Mouse (Mus musculus): ENCODE measurements around the gene Exoc6b. TPM values are rescaled to one million over a fixed set of nuclear protein-coding genes. Genes with fewer than 3 reads are reported as not detected.

The Exoc6b gene
- polyA plus RNA-seq, 1 experiment from 2014 or later, result 32.5 TPM

GRCm38 (mm10) chr6:84586551-84587200, 482.6 kb downstream of the Exoc6b start:
- peaks cover 42% of the 10 kb centered on the region for H3K4me1 ChIP-seq (ENCODE audit: control insufficient read depth, insufficient read depth, low read length)
- H3K27ac ChIP-seq (ENCODE audit: low read depth, low read length), result no peak overlapping the region
- peak overlapping the region; percentile 47; the same call in 1 of the 2 replicates for H3K9ac ChIP-seq (ENCODE audit: low read depth, low read length)
- H3K4me3 ChIP-seq (ENCODE audit: low read length), result peak overlapping the region; percentile 48
- ATAC-seq (ENCODE audit: low FRiP score, low TSS enrichment), result no peak
- peak overlapping the region; percentile 57 for H3K4me2 ChIP-seq (replicated peaks; ENCODE audit: low read depth, low read length)
- under 1% methylated on average over 28 of the region's 28 CpGs for WGBS
- no peaks in the 10 kb centered on the region for H3K9me3 ChIP-seq (ENCODE audit: control insufficient read depth, low read length)
- H3K36me3 ChIP-seq (ENCODE audit: control insufficient read depth, insufficient read depth, low read length), result no peaks in the 10 kb centered on the region
- H3K27me3 ChIP-seq (ENCODE audit: control insufficient read depth, insufficient read depth, low read length), result peaks cover 85% of the 10 kb centered on the region

GRCm38 (mm10) chr6:84585686-84586300, 483.5 kb downstream of the Exoc6b start:
- Histone ChIP-seq H3K9me3 (ENCODE audit: control insufficient read depth, low read length) (no peaks in the 10 kb centered on the region), H3K4me2 (replicated peaks; ENCODE audit: low read depth, low read length) (peak overlapping the region; percentile 57), H3K4me3 (ENCODE audit: low read length) (peak overlapping the region; percentile 48), H3K27ac (ENCODE audit: low read depth, low read length) (no peak overlapping the region; the same call in 1 of the 2 replicates), H3K9ac (ENCODE audit: low read depth, low read length) (peak overlapping the region; percentile 37; the same call in 1 of the 2 replicates), H3K36me3 (ENCODE audit: control insufficient read depth, insufficient read depth, low read length) (no peaks in the 10 kb centered on the region), H3K27me3 (ENCODE audit: control insufficient read depth, insufficient read depth, low read length) (peaks cover 87% of the 10 kb centered on the region), H3K4me1 (ENCODE audit: control insufficient read depth, insufficient read depth, low read length) (peaks cover 44% of the 10 kb centered on the region)
- ATAC-seq (ENCODE audit: low FRiP score, low TSS enrichment), result no peak
- under 1% methylated on average over 37 of the region's 37 CpGs for WGBS

- H3K4me2 ChIP-seq (replicated peaks; ENCODE audit: low read depth, low read length), result peak overlapping the region; percentile 57
- peaks cover 93% of the 10 kb centered on the region for H3K27me3 ChIP-seq (ENCODE audit: control insufficient read depth, insufficient read depth, low read length)
- under 1% methylated on average over 66 of the region's 66 CpGs for WGBS
- no peaks in the 10 kb centered on the region for H3K36me3 ChIP-seq (ENCODE audit: control insufficient read depth, insufficient read depth, low read length)
- H3K9me3 ChIP-seq (ENCODE audit: control insufficient read depth, low read length), result no peaks in the 10 kb centered on the region
- no peak overlapping the region for H3K27ac ChIP-seq (ENCODE audit: low read depth, low read length)
- H3K9ac ChIP-seq (ENCODE audit: low read depth, low read length), result peak overlapping the region; percentile 37
- no peak for ATAC-seq (ENCODE audit: low FRiP score, low TSS enrichment)
- H3K4me3 ChIP-seq (ENCODE audit: low read length), result peak overlapping the region; percentile 48
- peaks cover 44% of the 10 kb centered on the region for H3K4me1 ChIP-seq (ENCODE audit: control insufficient read depth, insufficient read depth, low read length)
These were observed 484.3 kb downstream of the Exoc6b start for GRCm38 (mm10) chr6:84584783-84585685.

GRCm38 (mm10) chr6:84583841-84584782, 485.2 kb downstream of the Exoc6b start:
- under 1% methylated on average over 48 of the region's 48 CpGs for WGBS

GRCm38 (mm10) chr6:84583371-84583770, 485.9 kb downstream of the Exoc6b start:
- Histone ChIP-seq H3K36me3 (ENCODE audit: control insufficient read depth, insufficient read depth, low read length) (no peaks in the 10 kb centered on the region), H3K9ac (ENCODE audit: low read depth, low read length) (no peak overlapping the region), H3K4me2 (replicated peaks; ENCODE audit: low read depth, low read length) (peak overlapping the region; percentile 57), H3K4me3 (ENCODE audit: low read length) (peak overlapping the region; percentile 48), H3K27ac (ENCODE audit: low read depth, low read length) (no peak overlapping the region), H3K27me3 (ENCODE audit: control insufficient read depth, insufficient read depth, low read length) (peaks cover 97% of the 10 kb centered on the region), H3K4me1 (ENCODE audit: control insufficient read depth, insufficient read depth, low read length) (peaks cover 44% of the 10 kb centered on the region), H3K9me3 (ENCODE audit: control insufficient read depth, low read length) (no peaks in the 10 kb centered on the region)
- WGBS, result 2% methylated on average over 26 of the region's 26 CpGs
- peak; percentile 10; the same call in 1 of the 2 replicates for ATAC-seq (ENCODE audit: low FRiP score, low TSS enrichment)

More at GRCm38 (mm10) chr6:84583841-84584782, 485.2 kb downstream of the Exoc6b start:
- peak overlapping the region; percentile 37; the same call in 1 of the 2 replicates for H3K9ac ChIP-seq (ENCODE audit: low read depth, low read length)
- peaks cover 44% of the 10 kb centered on the region for H3K4me1 ChIP-seq (ENCODE audit: control insufficient read depth, insufficient read depth, low read length)
- no peaks in the 10 kb centered on the region for H3K36me3 ChIP-seq (ENCODE audit: control insufficient read depth, insufficient read depth, low read length)
- peak; percentile 19; the same call in 1 of the 2 replicates for ATAC-seq (ENCODE audit: low FRiP score, low TSS enrichment)
- peak overlapping the region; percentile 48 for H3K4me3 ChIP-seq (ENCODE audit: low read length)
- H3K27me3 ChIP-seq (ENCODE audit: control insufficient read depth, insufficient read depth, low read length), result peaks cover 93% of the 10 kb centered on the region
- H3K4me2 ChIP-seq (replicated peaks; ENCODE audit: low read depth, low read length), result peak overlapping the region; percentile 57
- H3K9me3 ChIP-seq (ENCODE audit: control insufficient read depth, low read length), result no peaks in the 10 kb centered on the region
- no peak overlapping the region for H3K27ac ChIP-seq (ENCODE audit: low read depth, low read length)

- Histone ChIP-seq H3K4me3 (ENCODE audit: low read length) (peak overlapping the region; percentile 48; the same call in 1 of the 2 replicates), H3K36me3 (ENCODE audit: control insufficient read depth, insufficient read depth, low read length) (no peaks in the 10 kb centered on the region), H3K4me2 (replicated peaks; ENCODE audit: low read depth, low read length) (peak overlapping the region; percentile 57; the same call in 1 of the 2 replicates), H3K9me3 (ENCODE audit: control insufficient read depth, low read length) (no peaks in the 10 kb centered on the region), H3K4me1 (ENCODE audit: control insufficient read depth, insufficient read depth, low read length) (peaks cover 43% of the 10 kb centered on the region), H3K27me3 (ENCODE audit: control insufficient read depth, insufficient read depth, low read length) (peaks cover 97% of the 10 kb centered on the region), H3K27ac (ENCODE audit: low read depth, low read length) (no peak overlapping the region), H3K9ac (ENCODE audit: low read depth, low read length) (no peak overlapping the region)
- ATAC-seq (ENCODE audit: low FRiP score, low TSS enrichment), result no peak
- WGBS, result 27% methylated on average over 5 of the region's 5 CpGs
These were observed 486.5 kb downstream of the Exoc6b start for GRCm38 (mm10) chr6:84582826-84583225.

- Histone ChIP-seq H3K27ac (ENCODE audit: low read depth, low read length) (no peak overlapping the region), H3K9ac (ENCODE audit: low read depth, low read length) (no peak overlapping the region; the same call in 1 of the 2 replicates), H3K27me3 (ENCODE audit: control insufficient read depth, insufficient read depth, low read length) (peaks cover 97% of the 10 kb centered on the region), H3K4me2 (replicated peaks; ENCODE audit: low read depth, low read length) (no peak overlapping the region), H3K4me3 (ENCODE audit: low read length) (no peak overlapping the region), H3K4me1 (ENCODE audit: control insufficient read depth, insufficient read depth, low read length) (peaks cover 36% of the 10 kb centered on the region), H3K36me3 (ENCODE audit: control insufficient read depth, insufficient read depth, low read length) (no peaks in the 10 kb centered on the region), H3K9me3 (ENCODE audit: control insufficient read depth, low read length) (no peaks in the 10 kb centered on the region)
- 65% methylated on average over 9 of the region's 9 CpGs for WGBS
- no peak for ATAC-seq (ENCODE audit: low FRiP score, low TSS enrichment)
These were observed 487.4 kb downstream of the Exoc6b start for GRCm38 (mm10) chr6:84581833-84582445.

Data from kidney, embryonic 14.5 days (tissue).